Mouse (Mus musculus) WW6 (cell line): ENCODE measurements around the gene Cab39l.
"Not testable (repeated sequence)": the region's sequence is repeated elsewhere in the genome, so short reads cannot be mapped to it uniquely, and the experiment has no call there.

Experiments used
- DNase-seq: peaks from one replicate; pipeline ENCODE4 v3.0.0-alpha.2; 2013; ENCODE audit warnings: low read depth, low spot score

Gene Cab39l

DNA sequence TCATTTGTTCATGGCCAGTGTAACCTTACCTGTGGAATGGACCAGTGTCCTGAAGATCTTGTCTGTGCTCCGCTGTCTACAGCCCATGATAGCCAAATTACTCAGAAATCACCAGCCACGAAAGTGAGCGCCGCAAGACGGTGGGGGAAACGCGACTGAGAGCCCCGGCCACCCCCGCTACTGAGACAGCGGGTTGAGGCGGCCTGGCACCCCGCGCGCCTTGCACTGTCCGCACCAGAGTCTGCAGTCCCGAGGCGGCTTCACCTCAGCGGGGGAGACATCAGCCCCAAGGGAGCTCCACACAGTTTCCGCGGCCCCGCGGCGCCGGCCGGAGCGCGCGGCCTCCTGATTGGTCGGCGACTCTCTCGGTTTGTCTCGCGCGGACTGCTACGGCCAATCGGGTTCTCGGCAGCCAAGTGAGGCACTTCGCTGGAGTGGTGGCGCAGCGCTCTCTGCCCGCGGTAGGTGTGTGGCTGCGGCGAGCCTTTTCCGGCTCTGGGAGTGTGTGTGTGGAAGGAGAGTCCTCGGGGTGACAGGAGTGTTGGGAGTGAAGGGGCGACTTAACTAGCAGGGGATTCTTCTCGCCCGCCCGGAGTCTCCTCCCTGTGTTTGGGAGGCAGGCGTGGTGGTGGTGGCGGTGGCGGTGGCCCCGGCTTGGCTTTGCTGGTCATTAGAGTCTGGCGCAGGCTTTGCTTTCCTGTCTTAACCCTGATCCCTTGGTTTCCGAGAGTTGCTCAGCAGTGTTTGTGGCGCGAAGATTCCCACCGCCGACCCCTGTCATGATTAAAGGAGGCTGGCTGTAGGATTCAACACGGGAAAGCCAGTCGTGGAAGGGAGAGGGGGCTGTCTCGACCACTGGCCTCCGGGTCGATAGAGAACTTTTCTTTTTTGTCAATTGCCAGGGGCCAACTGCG lies at the start of gene Cab39l, which contains the start of gene Setdb2:
Cab39l (plus strand) TSS at position 415 of the 914 bp plus-strand sequence.
Setdb2 (minus strand) TSS at position 327 of the 914 bp plus-strand sequence.
- DNase-seq = peak; percentile 79

- DNase-seq = no peak
These were observed 45.5 kb upstream of the Cab39l start, which contains the start of gene Phf11c for GRCm38 (mm10) chr14:59395281-59395680. Gene Phf11c (minus strand): TSS chr14:59395381.

- no peak for DNase-seq
These were observed 43.8 kb upstream of the Cab39l start for GRCm38 (mm10) chr14:59396999-59397398.

DNA sequence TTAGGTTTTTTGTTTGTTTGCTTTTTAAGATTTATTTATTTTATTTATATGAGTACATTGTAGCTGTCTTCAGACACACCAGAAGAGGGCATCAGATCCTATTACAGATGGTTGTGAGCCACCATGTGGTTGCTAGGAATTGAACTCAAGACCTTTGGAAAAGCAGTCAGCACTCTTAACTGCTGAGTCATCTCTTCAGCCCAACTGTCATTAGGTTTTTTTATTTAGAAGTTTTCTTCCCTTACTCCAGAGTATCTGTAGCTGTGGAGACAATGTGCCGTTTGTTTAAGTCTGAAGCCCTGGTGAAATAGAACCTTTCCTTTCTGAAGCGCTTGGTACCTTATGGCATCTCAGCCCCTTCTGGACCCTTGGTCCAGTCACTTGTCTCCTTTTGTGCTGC lies 25.8 kb upstream of the Cab39l start:
- not testable (repeated sequence) for DNase-seq

- DNase-seq = no peak
These were observed 22.6 kb upstream of the Cab39l start for GRCm38 (mm10) chr14:59418171-59418570.

DNA sequence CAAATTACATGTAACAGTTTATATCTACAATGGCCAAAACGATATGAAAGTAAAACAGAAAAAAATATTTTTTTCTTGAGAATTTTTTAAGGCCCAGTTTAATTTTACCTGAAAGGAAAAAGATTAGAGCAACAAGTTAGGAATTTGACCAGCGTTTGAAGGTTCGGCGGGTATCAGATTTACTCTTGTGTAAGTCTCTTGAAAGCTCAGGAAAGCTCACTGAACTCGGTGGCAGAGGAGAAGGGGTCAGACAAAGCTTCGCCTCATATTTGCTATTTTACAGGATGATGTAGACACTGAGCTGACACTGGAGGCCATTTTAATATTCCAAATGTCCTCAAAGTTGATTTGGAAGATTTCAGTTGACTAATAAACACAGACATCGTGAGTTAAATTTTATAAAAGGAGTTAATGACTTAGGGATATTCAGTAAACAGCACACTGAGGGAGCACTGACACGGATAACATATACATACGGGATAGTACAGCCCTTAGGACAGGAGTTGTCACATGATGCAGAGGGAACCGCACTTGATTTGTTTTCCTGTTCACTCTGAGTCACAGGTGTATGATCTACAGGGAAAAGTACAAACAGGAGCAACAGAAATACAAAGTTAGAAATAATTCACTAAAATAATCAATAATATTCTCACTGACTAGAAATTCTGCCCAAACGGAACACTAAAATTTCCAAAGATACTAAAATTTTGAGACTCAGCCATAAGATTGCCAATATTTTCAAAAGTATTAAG lies 17.7 kb upstream of the Cab39l start:
- no peak for DNase-seq

DNA sequence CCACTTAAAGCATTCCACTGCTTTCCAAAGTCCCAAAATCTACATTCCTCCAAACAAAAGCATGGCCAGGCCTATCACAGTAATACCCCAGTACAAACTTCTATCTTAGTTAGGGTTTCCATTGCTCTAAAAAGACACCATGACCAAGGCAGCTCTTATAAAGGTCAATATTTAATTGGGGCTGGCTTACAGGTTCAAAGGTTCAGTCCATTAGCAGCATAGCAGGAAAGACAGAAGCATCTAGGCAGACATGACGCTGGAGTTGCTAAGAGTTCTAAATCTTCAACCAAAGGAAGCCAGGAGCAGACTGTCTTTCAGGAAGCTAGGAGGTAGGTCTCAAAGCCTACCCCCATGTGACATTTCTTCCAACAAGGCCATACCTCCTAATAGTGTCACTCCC lies 10.2 kb upstream of the Cab39l start:
- DNase-seq = no peak

DNA sequence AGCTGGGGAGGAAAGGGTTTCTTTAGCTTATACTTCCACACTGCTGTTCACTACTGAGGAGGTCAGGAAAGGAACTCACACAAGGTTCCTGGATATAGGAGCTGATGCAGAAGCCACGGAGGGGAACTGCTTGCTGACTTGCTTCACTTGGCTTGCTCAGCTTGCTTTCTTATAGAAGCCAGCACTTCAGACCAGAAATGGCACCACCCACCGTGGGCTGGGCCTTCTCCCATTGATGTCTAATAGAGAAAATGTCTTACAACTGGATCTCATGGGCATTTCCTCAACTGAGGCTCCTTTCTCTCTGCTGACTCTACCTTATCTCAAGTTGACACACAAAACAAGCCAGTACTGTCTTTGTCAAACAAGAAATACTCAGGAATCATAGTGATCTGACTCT lies 6.9 kb upstream of the Cab39l start:
- no peak for DNase-seq

GRCm38 (mm10) chr14:59435206-59435605 lies 5.6 kb upstream of the Cab39l start:
- no peak for DNase-seq

DNA sequence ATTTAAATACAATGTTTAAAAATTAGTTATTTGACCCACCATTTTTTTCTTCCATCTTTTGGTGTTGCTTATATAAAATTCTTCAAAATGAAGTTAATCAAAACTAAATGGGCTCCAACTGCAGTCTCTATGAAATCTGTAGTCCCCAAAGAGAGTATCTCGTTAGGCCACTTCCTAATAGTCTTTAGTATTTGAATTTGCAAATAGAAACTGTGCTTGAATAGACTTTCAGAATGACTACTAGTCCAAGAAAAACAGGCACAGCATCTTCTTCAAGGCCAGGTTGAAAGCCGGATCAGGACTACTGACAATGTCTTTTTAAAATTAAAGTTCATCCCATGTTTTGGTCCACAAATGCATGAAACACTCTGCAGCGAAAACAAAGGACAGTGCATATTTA lies 3.4 kb upstream of the Cab39l start:
- no peak for DNase-seq

- DNase-seq = no peak
These were observed 2.3 kb upstream of the Cab39l start for GRCm38 (mm10) chr14:59438505-59438904.

GRCm38 (mm10) chr14:59440039-59440438 lies 733 bp upstream of the Cab39l start:
- DNase-seq = no peak

- no peak for DNase-seq
These were observed 667 bp downstream of the Cab39l start for GRCm38 (mm10) chr14:59441472-59441805.

GRCm38 (mm10) chr14:59445421-59445820 lies 4.6 kb downstream of the Cab39l start:
- DNase-seq = no peak

DNA sequence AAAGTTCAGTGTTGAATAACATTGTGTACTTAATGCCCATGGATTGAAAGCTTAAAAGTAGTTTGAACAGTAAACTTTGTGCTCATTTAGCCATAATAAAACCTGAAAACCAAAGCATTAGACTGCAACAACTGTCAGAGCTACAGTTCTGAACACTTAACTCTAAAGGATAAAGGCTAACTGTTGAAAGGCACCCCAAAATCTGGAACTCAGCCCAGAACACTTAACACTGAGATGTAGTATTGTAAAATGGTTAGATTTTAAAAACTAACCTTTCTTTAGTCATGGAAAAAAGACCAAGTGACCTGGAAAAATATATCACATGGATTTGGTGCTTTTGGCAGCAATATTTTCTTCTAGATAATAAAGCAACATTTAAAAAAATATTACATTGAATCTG lies 7.2 kb downstream of the Cab39l start:
- no peak for DNase-seq

DNA sequence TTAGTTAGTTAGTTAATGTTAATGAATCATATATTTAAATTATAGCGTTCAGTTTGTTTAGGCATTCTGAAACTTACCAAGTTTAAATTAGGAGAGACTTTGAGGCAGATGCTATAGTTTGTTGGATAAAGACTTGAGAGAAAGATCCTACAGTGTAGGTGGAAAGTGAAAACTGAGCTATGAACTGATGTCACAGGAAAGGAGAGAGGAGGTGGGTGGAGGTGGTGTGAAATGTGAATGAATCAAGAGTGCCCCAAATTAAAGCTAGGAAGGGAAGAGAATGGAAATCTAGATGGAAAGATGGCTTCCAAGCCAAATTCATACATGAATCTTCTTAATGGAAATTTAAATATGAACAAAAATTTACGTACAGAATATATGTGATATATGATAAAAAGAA lies 25.7 kb downstream of the Cab39l start:
- no peak for DNase-seq

DNA sequence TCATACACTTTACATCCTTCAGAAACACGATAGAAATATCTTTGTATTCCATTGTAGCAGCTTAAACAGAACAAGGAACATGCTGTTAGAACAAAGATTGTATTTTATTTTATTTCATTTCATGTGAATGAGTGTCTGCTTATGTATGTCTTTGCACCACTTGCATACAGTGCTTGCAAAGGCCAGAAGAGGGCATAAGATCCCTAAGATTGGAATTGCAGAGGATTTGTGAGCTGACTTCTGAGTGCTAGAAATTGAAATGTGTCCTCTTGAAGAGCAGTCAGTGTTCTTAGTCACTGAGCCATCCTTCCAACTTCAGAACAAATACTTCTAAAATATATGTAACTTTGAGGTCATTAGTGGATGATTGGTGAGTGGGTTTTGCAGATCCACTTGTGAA lies 27.0 kb downstream of the Cab39l start:
- no peak for DNase-seq

- DNase-seq = no peak
These were observed 30.0 kb downstream of the Cab39l start for GRCm38 (mm10) chr14:59470781-59471180.

DNA sequence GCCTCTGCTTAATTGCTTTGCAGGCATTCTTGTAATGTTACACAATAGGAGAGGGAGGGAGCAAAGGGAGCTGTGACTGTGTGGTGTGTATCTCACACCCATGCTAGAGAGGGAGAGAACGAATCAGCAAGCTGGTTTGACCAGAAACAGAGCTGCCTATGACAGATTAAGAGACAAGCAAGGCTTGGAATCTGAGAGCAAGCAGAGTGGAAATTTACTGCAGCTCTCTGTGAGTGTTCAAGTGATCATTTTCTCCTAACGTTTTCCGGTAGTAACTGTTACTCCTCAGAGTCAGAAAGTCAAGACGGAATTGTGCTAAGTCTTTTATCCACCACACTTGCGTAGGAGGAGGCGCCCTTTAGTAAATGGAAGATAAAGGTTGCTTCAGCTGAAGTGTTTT lies 37.9 kb downstream of the Cab39l start:
- no peak for DNase-seq

DNA sequence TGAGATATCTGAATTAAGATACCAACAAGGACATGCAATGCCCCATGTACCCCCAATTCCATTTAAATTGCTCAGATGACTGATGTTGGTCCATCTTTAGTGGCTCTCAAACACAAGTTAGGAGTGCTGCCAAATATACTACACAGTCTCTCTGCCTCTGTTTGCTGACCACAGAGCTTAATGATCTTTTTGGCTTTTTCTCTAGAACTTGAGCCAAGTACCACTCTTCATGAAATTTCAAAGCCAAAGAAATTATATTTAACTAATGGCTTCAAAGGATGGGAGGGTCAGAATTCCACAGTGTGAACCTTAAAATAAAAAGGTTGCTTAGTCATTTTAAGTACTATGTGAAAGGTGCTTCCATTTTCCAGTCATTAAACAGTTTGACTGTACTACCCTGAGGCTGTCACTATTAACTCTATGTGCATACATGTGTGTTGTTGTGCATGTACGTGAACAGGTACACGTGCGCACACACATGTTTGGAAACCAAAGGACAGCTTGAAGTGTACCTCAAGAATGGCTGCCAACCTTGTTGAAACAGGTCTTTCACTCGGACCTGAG lies 44.6 kb downstream of the Cab39l start:
- no peak for DNase-seq

DNA sequence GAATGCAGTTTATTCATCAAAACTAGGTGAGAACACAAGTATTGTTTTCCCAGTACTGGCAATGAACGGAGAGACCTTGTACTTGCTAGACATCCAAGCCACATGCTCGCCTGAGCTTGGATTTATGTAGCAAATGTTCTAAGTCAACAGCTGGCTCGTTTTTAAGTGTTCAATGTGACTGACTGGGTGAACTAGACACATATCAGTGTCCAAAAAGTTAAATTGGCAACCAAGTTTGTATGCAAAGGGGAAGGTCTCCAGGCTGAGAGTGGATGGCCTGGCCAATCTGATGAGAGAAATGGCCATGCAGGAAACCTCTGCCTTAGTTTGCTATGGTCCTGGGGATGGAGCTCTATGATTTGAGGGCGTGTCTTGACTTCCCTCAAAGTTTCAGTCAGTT lies 51.6 kb downstream of the Cab39l start:
- no peak for DNase-seq

DNA sequence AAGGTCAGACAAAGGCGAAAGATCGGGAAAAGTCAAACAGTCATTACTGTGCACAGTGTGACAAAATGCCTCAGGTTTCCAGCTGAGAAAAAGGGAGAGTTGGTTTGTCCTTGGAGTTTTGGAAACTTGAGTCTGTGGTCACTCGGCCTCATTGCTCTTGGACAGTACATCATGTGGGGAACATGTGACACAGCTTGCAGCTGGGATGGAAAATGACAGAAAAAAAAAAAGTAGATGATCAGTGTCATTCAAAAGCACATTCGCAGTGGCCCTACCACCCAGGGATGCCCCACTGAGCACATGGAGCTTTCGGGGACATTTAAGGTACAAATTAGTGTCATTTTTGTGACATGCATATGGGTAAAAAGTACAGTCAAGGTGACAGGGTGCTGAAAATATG lies 57.2 kb downstream of the Cab39l start:
- DNase-seq = no peak
